Mouse (Mus musculus): ENCODE results near the gene Capn2. TPM values are rescaled to one million over a fixed set of nuclear protein-coding genes. Genes with fewer than 3 reads are reported as not detected.
A peak's percentile ranks its signal among the peaks of the same experiment; 100 is the strongest.

Capn2 gene
- total RNA-seq, 2 experiments from 2014 or later, result 79.2 to 87.6 TPM

DNA sequence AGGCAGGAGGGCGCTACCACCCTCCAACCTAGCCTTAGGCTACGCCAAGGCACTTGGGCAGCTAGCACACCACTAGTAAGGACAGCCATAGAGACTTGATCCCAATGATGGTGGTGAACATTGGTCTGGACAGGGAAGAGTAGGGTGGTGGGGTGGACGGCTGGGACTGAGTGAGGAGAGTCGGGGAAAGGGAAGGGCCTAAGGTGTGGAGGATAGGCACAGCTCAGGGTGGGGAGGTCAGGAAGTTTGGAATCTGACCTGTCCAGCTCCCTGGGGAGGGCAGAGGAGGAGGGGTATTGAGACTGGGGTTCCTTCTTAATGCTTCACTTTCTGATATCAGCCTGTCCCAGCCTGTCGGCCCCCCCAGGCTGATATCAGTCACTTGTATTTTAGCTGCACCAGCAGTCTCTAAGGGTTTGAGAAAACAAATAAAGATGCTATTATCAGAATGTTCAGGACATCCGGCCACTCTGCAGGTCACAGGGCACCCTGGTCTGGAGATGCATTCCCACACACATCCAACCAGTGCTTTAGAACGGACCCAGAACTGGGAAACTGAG, 14.8 kb downstream of the Capn2 start:
- no peak for DNase-seq

DNA sequence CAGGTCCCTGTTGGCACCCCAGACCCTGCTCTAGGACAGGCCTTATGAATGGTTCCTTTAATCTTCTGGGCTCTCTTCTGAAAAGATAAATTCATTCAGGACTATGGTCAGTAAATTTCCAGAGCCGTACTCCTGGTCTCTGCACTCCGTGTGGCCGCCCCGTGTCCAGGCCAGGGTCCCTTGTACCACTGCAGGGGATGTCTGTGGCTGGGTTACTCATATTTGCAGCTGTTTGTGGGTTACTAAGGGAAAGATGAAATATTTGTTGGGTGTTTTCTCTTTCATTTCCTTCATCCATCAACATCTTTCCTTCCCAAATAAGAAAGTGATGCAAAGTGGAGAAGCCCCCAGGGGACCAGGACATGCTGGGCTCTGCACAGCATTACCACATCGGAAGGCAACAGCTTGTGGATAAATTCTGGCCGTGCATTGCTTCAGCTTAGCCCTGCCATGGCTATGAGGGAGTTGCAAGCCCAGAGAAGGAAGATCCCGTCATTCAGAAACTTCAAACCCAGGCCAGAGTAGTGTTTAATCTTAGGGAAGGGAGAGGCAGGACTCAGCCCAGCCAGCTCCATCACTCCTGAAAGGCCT, 15.5 kb downstream of the Capn2 start:
- DNase-seq, result no peak

DNA sequence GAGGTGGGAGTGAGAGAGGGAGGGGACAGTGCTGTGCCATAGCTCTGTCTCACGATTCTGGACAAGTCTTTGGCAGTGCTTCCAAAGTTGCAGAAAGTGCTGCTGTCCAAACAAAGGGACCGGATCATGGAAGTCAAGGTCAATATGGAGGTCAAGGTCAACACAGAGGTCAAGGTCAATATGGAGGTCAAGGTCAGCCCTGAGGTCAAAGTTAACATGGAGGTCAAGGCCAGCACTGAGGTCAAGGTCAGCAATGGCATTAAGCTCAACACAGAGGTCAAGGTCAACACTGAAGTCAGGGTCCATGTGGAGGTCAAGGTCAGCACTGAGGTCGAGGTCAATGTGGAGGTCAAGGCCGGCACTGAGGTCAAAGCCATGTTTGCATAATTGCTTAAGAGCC, 16.6 kb downstream of the Capn2 start:
- no peak for DNase-seq

DNA sequence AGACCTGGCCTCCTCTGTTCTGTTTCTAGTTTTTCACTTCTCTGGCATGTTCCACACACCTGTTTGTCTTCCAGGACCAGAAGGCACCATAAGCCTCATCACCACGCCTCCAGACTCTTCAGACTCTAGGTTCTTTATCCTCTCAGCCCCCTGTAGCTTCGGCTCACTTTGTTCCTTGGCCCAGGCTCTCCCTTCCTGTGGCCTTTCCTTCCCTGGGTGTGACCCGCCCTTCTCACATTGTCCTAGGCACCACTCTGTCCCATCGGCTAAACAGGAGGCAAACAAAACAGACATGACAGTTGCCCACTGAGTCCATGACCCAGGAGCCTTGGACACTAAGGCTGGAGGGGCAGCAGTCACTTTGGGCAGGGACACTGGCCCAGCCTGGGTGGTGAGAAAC, 17.2 kb downstream of the Capn2 start:
- DNase-seq, result no peak

GRCm38 (mm10) chr1:182499443-182500089, 17.8 kb downstream of the Capn2 start:
- no peak for DNase-seq

DNA sequence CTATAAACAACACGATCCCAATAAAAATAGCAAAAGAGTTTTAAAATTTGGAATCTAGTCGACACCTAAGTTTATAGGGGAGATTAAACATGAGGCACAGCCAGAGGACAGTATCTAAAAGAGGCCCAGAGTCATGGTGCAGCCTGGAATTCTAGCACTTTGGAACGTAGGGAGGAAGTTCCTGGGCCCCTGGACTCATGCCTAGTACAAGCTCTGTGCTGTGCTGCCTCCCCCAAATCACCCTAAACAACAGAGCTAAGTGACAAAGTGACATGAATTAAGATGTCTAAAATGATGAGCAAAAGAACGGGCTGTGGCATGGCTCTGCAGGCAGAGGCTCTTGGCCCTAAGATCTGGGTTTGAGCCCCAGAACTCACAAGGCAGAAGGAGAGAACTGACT, 19.7 kb downstream of the Capn2 start:
- no peak for DNase-seq

DNA sequence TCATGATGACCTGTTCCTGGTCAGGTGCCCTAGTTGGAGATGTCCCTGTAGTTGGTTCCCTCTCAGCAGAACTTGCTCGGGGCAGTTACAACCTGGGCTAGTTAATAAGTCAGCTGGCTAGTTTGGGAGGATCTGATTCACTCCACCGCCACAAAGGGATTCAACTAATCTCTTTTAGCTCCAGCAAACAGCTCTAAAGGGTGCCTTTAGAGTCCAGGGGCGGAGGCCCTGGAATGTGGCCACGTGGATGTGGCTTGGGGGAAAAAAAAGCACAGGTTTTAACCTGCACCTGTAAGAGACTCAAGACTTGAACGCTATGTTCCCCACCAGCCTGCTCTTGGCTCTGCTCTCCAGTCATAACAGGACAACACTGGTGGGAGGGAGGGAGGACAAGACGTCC, 20.7 kb downstream of the Capn2 start:
- no peak for DNase-seq

DNA sequence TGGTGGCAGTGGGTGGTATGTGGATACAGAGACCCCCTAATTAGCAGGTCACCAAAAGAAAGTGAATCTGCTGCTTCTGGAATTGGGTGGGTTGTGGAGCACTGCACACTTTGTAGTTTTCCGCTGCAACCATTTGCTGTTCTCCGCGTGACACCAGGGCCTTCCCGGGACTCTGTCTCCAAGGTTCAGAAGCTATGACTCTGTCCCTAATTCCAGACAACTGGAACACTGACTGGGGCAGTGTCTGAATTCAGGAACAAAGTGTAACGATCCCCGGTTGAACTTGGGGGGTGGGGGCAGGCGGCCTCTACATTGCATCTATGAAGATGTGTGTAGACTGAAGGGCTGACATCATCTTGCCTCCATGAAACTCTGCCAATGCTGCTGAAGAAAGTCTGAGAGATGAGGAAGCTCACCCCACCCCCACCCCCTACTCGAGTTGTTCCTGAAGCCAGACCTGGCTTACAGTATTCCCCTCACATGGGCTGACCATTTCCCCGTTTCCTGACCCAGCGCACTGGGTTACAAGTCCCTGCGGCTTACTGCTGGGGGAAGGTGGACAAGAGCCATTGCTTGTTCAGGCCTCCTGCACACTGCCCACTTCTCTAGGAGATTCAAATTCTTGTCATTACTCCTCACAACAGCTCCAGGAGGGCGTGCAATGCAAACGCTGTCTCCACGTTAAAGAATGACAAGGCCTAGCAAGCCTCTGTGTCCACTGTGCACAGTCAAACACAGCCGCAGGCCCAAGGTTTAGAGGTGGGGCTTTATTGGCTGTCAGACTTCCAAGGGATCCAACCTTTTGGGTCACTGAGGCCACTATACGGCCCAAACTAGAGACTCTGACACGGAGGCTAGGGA, 22.9 kb downstream of the Capn2 start:
- no peak for DNase-seq

GRCm38 (mm10) chr1:182491839-182492238, 25.6 kb downstream of the Capn2 start:
- DNase-seq, result no peak

GRCm38 (mm10) chr1:182490568-182490967, 26.8 kb downstream of the Capn2 start:
- no peak for DNase-seq

DNA sequence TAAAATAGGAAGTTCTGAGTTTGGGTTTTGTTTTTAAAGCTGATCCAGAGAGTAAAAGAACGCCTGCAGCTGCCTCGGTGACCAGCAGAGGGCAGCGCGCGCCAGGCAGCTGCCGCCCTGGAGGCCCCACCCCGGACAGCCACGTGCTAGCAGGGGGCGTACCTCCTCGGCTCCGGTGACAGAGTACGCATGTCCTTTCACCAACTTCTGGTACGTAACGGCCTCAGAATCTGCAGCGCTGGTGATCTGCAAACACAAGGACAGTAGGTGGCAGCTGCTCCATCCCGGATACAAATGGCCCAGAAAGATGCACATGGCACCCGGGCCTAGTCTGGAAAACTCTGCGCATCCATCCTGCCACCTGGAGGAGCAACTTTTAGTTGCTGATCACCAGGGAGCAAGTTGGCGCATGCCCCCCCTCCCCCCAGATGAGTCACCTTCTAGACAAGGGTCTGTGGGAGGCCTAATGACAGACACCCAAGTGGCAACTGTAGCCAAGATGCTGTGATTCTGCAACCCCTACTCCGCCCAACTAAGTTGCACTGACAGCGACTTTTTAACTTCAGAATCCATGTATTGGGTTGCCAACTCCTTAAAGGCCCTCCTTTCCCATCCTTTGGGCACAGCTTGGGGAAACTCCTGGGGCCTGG, 27.5 kb downstream of the Capn2 start:
- DNase-seq, result peak; percentile 93

DNA sequence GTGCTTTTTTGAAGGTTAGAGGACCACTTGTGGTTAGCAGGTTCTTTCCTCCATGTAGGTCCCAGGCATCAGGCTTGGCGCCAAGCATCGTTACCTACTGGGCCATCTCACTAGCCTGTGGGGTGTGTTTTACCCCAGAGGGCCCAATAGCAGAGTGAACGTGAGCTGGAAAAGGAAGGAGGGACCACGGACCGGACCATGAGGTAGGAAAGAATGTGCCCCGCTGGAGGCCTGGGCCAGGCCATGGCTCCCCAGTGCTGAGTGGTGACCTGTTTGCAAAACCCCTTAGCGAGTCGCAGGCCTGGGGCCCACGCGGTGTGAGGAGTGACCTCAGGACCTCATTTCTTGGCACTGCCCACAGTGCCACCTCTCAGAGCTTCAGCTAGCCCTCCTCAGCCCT, 28.9 kb downstream of the Capn2 start:
- no peak for DNase-seq

- no peak for DNase-seq
These were observed 33.5 kb downstream of the Capn2 start for GRCm38 (mm10) chr1:182483910-182484274.

- DNase-seq, result no peak
These were observed 34.2 kb downstream of the Capn2 start for GRCm38 (mm10) chr1:182482991-182483909.

DNA sequence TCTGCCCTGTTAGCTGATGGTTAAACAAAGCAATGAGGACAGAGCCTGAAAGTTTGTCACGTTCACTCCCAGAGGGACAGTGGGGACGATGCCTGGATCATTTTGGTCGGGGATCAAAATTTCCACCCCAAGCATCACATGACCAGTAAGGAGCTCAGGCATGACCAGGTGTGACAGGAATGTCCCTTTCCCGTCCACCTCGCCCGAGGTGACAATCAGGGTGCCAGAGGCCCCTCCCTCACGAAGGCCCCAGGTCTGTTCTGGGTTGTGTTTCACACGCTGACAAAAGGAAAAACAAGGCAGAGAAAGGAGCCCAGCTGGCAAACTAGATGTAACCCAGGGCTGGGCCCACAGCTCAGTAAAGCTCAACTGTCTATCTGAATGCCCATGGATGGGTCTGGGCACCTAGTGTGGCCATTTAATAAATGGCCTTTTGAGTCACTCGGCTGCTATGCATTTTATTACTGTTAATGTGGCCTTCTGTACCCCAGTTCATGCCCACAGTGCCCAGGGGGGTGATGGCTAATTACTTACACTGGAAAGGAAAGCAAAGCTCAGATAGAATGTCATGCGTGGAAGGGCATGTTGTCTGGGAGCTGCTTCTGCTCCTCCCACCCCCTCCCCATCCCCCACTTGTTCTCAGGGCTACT, 35.6 kb downstream of the Capn2 start:
- no peak for DNase-seq

DNA sequence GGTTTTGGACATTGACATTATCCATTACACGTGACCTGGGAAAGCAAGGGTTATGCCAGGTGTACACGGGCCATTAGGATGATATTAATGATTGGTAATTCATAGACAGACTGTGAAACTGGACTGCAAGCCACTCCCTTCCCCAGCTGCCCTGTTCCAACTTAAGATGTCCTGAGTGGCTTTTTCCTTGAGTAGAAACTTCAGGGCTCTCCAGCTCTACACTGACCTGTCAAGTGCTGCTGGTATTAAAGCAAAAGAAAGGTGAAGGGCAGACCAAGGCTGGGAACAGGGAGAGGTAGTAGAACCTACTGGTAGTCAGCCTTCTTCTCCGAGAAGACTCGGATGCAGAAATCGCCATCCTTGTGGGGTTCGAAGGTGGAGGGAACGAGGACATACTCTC, 36.3 kb downstream of the Capn2 start:
- DNase-seq, result no peak

DNA sequence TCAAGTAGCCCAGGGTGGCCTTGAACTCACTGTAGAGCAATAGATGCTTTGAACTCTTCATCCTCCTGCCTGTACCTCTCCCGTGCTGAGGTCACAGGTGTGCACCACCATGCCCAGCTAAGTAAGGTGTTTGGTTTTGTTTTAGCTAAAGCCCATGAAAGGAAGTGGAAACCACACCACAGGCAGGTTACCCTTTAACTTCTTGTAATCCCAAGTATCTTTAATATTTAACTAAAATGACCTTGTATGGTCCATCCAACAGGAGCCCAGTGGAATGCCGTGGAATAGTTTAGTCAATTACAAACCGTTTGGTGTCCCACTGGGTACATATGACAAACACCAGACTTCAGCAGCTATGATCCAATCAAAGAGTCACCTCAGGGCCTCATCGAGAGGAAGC, 38.5 kb downstream of the Capn2 start:
- DNase-seq, result no peak

DNA sequence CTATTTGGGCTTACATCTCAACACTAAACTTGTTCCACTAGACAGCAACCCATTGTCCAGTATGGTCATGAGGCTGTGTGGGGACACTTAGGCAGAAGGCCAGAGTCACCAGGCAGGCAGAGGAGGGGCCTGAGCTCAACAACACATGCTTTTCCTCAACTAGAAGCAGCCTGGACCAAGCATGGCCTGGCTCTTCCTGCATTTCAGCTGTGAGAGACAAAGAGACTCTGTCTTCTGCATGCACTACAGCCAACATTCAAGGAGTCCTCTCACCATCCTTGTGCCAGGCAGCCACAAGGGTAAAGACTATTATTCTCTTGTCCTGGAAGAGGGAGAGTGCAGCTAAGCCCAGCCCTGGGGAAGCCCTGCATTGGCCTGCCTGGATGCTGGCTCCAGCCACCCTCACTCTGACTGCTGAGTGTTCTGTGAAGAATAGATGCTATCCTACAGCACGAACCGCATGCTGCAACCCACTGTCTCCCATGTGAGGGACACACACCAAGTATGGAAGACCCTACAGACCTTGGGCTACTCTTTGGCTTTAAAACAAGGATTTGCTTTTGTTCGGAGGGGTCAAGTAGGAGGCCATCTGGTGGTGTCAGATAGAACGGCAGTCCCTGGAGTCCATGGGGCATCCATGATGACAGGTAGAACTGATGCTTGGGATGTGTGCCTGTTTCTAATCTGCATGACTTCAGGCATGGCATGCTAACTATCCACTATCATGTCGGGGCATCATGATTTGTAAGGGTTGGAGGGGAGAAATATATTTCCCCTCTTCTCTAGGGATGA, 42.2 kb downstream of the Capn2 start:
- DNase-seq, result no peak

DNA sequence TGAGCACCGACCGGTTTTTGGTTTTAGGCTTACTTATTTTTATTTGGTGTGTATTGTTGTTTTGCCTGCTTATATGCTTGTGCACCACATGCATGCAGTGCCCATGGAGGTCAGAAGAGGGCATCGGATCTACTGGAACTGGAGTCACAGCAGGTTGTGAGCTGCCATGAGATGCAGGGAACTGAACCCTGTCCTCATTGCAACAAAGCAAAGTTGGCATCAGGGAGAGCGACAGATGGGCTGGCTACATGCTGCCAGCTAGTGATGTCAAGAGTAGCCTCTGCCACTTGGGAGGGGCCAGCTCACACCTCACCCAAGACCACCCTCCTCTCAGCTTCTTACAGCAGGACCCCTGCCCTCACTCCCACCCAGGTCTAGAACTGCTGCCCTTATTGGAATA, 51.4 kb downstream of the Capn2 start:
- no peak for DNase-seq

GRCm38 (mm10) chr1:182465309-182465708, 52.1 kb downstream of the Capn2 start:
- DNase-seq, result no peak
